Mouse (Mus musculus): Measurements from ENCODE around the gene Caskin1. TPM values are rescaled to one million over a fixed set of nuclear protein-coding genes. Genes with fewer than 3 reads are reported as not detected.

The Caskin1 gene
- polyA plus RNA-seq, 1 experiment, result 0.52 TPM

- H3K27ac ChIP-seq (ENCODE audit: insufficient read depth, low read depth, low read length), result peak within 1 kb of the TSS; percentile 58; the same call in 1 of the 2 replicates
- H3K36me3 ChIP-seq (ENCODE audit: control insufficient read depth, insufficient read depth, low read length), result no peaks in the 10 kb centered on the region
- peak within 1 kb of the TSS; percentile 78 for H3K4me3 ChIP-seq (ENCODE audit: insufficient read depth, low read depth, low read length)
- DNase-seq, result peak; percentile 100
- no peaks in the 10 kb centered on the region for H3K27me3 ChIP-seq (replicated peaks; ENCODE audit: control insufficient read depth, insufficient read depth, low read length)
- under 1% methylated on average over 40 of the region's 40 CpGs for WGBS
- peaks cover 12% of the 10 kb centered on the region for H3K4me1 ChIP-seq (ENCODE audit: control insufficient read depth, insufficient read depth, low read length)
- TF ChIP-seq CTCF (conservative IDR thresholded peaks at IDR 0.05; ENCODE audit: insufficient read depth, insufficient read length, low read depth, low read length) (no peak), POLR2A (IDR thresholded peaks at IDR 0.05; ENCODE audit: low read depth, low read length) (peak; percentile 62)
Observed at GRCm38 (mm10) chr17:24527723-24528559, 39.5 kb downstream of the Caskin1 start, which contains the start of gene Traf7. Traf7 (minus strand) TSS chr17:24527938.

- no peak for DNase-seq
- Histone ChIP-seq H3K36me3 (ENCODE audit: control insufficient read depth, insufficient read depth, low read length) (no peaks in the 10 kb centered on the region), H3K27me3 (replicated peaks; ENCODE audit: control insufficient read depth, insufficient read depth, low read length) (no peaks in the 10 kb centered on the region), H3K27ac (ENCODE audit: insufficient read depth, low read depth, low read length) (0 out of 2 replicates have a peak overlapping the region, but pooled peaks have one; percentile 58), H3K4me1 (ENCODE audit: control insufficient read depth, insufficient read depth, low read length) (peaks cover 12% of the 10 kb centered on the region), H3K4me3 (ENCODE audit: insufficient read depth, low read depth, low read length) (peak overlapping the region; percentile 61)
- WGBS, result 2% methylated on average over 8 of the region's 8 CpGs
- TF ChIP-seq CTCF (conservative IDR thresholded peaks at IDR 0.05; ENCODE audit: insufficient read depth, insufficient read length, low read depth, low read length) (no peak), POLR2A (IDR thresholded peaks at IDR 0.05; ENCODE audit: low read depth, low read length) (no peak)
Observed at GRCm38 (mm10) chr17:24528560-24528918, 40.1 kb downstream of the Caskin1 start.

GRCm38 (mm10) chr17:24529007-24529451, 40.6 kb downstream of the Caskin1 start:
- 5% methylated on average over 4 of the region's 4 CpGs for WGBS
- Histone ChIP-seq H3K36me3 (ENCODE audit: control insufficient read depth, insufficient read depth, low read length) (no peaks in the 10 kb centered on the region), H3K27ac (ENCODE audit: insufficient read depth, low read depth, low read length) (no peak overlapping the region), H3K4me1 (ENCODE audit: control insufficient read depth, insufficient read depth, low read length) (peaks cover 12% of the 10 kb centered on the region), H3K27me3 (replicated peaks; ENCODE audit: control insufficient read depth, insufficient read depth, low read length) (no peaks in the 10 kb centered on the region), H3K4me3 (ENCODE audit: insufficient read depth, low read depth, low read length) (peak overlapping the region; percentile 23; the same call in 1 of the 2 replicates)
- DNase-seq, result peak; percentile 66
- TF ChIP-seq POLR2A (IDR thresholded peaks at IDR 0.05; ENCODE audit: low read depth, low read length) (no peak), CTCF (conservative IDR thresholded peaks at IDR 0.05; ENCODE audit: insufficient read depth, insufficient read length, low read depth, low read length) (peak; percentile 85)

- no peak overlapping the region for H3K4me3 ChIP-seq (ENCODE audit: insufficient read depth, low read depth, low read length)
- no peak for DNase-seq
- no peaks in the 10 kb centered on the region for H3K27me3 ChIP-seq (replicated peaks; ENCODE audit: control insufficient read depth, insufficient read depth, low read length)
- TF ChIP-seq POLR2A (IDR thresholded peaks at IDR 0.05; ENCODE audit: low read depth, low read length) (no peak), CTCF (conservative IDR thresholded peaks at IDR 0.05; ENCODE audit: insufficient read depth, insufficient read length, low read depth, low read length) (no peak)
- H3K36me3 ChIP-seq (ENCODE audit: control insufficient read depth, insufficient read depth, low read length), result no peaks in the 10 kb centered on the region
- WGBS, result 41% methylated on average over 5 of the region's 5 CpGs
- no peak overlapping the region for H3K27ac ChIP-seq (ENCODE audit: insufficient read depth, low read depth, low read length)
- H3K4me1 ChIP-seq (ENCODE audit: control insufficient read depth, insufficient read depth, low read length), result peaks cover 12% of the 10 kb centered on the region
Observed at GRCm38 (mm10) chr17:24529883-24530282, 41.5 kb downstream of the Caskin1 start.

- Histone ChIP-seq H3K27ac (ENCODE audit: insufficient read depth, low read depth, low read length) (no peak overlapping the region), H3K4me3 (ENCODE audit: insufficient read depth, low read depth, low read length) (no peak overlapping the region)
Observed at GRCm38 (mm10) chr17:24530361-24531050, 42.1 kb downstream of the Caskin1 start.

GRCm38 (mm10) chr17:24531064-24531463, 42.7 kb downstream of the Caskin1 start:
- Histone ChIP-seq H3K27ac (ENCODE audit: insufficient read depth, low read depth, low read length) (no peak overlapping the region), H3K4me1 (ENCODE audit: control insufficient read depth, insufficient read depth, low read length) (peaks cover 12% of the 10 kb centered on the region), H3K36me3 (ENCODE audit: control insufficient read depth, insufficient read depth, low read length) (no peaks in the 10 kb centered on the region), H3K4me3 (ENCODE audit: insufficient read depth, low read depth, low read length) (no peak overlapping the region), H3K27me3 (replicated peaks; ENCODE audit: control insufficient read depth, insufficient read depth, low read length) (no peaks in the 10 kb centered on the region)
- TF ChIP-seq POLR2A (IDR thresholded peaks at IDR 0.05; ENCODE audit: low read depth, low read length), result no peak
- no peak for TF ChIP-seq CTCF (conservative IDR thresholded peaks at IDR 0.05; ENCODE audit: insufficient read depth, insufficient read length, low read depth, low read length)
- 75% methylated on average over 3 of the region's 3 CpGs for WGBS
- DNase-seq, result no peak

More at GRCm38 (mm10) chr17:24530361-24531050, 42.1 kb downstream of the Caskin1 start:
- WGBS, result 71% methylated on average over 8 of the region's 8 CpGs
- H3K36me3 ChIP-seq (ENCODE audit: control insufficient read depth, insufficient read depth, low read length), result no peaks in the 10 kb centered on the region
- DNase-seq, result no peak
- TF ChIP-seq POLR2A (IDR thresholded peaks at IDR 0.05; ENCODE audit: low read depth, low read length) (no peak), CTCF (conservative IDR thresholded peaks at IDR 0.05; ENCODE audit: insufficient read depth, insufficient read length, low read depth, low read length) (0 out of 2 replicates have a peak, but pooled peaks have one; percentile 15)
- H3K27me3 ChIP-seq (replicated peaks; ENCODE audit: control insufficient read depth, insufficient read depth, low read length), result no peaks in the 10 kb centered on the region
- peaks cover 12% of the 10 kb centered on the region for H3K4me1 ChIP-seq (ENCODE audit: control insufficient read depth, insufficient read depth, low read length)

GRCm38 (mm10) chr17:24532045-24532444, 43.6 kb downstream of the Caskin1 start:
- H3K27me3 ChIP-seq (replicated peaks; ENCODE audit: control insufficient read depth, insufficient read depth, low read length), result no peaks in the 10 kb centered on the region
- TF ChIP-seq POLR2A (IDR thresholded peaks at IDR 0.05; ENCODE audit: low read depth, low read length), result no peak
- TF ChIP-seq CTCF (conservative IDR thresholded peaks at IDR 0.05; ENCODE audit: insufficient read depth, insufficient read length, low read depth, low read length), result no peak
- no peaks in the 10 kb centered on the region for H3K36me3 ChIP-seq (ENCODE audit: control insufficient read depth, insufficient read depth, low read length)
- H3K27ac ChIP-seq (ENCODE audit: insufficient read depth, low read depth, low read length), result no peak overlapping the region
- no peak for DNase-seq
- peaks cover 7% of the 10 kb centered on the region for H3K4me1 ChIP-seq (ENCODE audit: control insufficient read depth, insufficient read depth, low read length)
- H3K4me3 ChIP-seq (ENCODE audit: insufficient read depth, low read depth, low read length), result no peak overlapping the region
- WGBS, result 87% methylated on average over 7 of the region's 7 CpGs

Data from kidney, adult 2 months (tissue).